Mouse (Mus musculus) bone marrow, adult 2 months (tissue): ENCODE data around the gene Arrb1. TPM values are rescaled to one million over a fixed set of nuclear protein-coding genes. Genes with fewer than 3 reads are reported as not detected.

Source experiments
- H3K27ac ChIP-seq: fragments of 200-500 bp; 2 replicates; pipeline ENCODE4 v1.5.1; 2012; ENCODE audit warnings: low read depth, mild to moderate bottlenecking, control low read depth, inconsistent platforms, low read length; ENCODE audit not compliant: control insufficient read depth, poor library complexity, insufficient read depth
- H3K4me1 ChIP-seq: fragments of 200-500 bp; 2 replicates; pipeline ENCODE4 v1.6.1; 2011; ENCODE audit warnings: low read length; ENCODE audit not compliant: control insufficient read depth, insufficient read depth
- H3K4me3 ChIP-seq: fragments of 200-500 bp; replicated peaks from 2 replicates; pipeline ENCODE3; 2011; ENCODE audit warnings: mild to moderate bottlenecking, low read depth, low read length, control low read depth; ENCODE audit not compliant: control insufficient read depth
- CTCF ChIP-seq: fragments of 200-500 bp; IDR thresholded peaks from 2 replicates; pipeline ENCODE4 v1.5.1; 2011; ENCODE audit warnings: low read length, control low read depth; ENCODE audit not compliant: control insufficient read depth, insufficient read depth
- POLR2A ChIP-seq: fragments of 200-500 bp; IDR thresholded peaks from 2 replicates; pipeline ENCODE4 v1.6.1; 2011; ENCODE audit warnings: low read depth, mild to moderate bottlenecking, control low read depth, low read length, borderline replicate concordance; ENCODE audit not compliant: control insufficient read depth
- WGBS: fragments of 180-500 bp; shearing (Covaris S2); methylation state at CpG from one replicate; pipeline ENCODE4 v1.1.7; 2018; 5-methylcytosine and 5-hydroxymethylcytosine counted together
- polyA plus RNA-seq: library from polyadenylated mRNA; stranded (reverse); fragments of >200 nt; gene quantifications from 2 replicates; pipeline ENCODE4 v1.2.4, GENCODE M21; 2011; ENCODE audit warnings: low replicate concordance; ENCODE audit not compliant: missing spikeins, insufficient read depth, insufficient read length

The Arrb1 gene
- polyA plus RNA-seq, 1 experiment: 89.7 TPM

- Histone ChIP-seq H3K4me1 (peaks cover 13% of the 10 kb centered on the region), H3K27ac (no peak overlapping the region), H3K4me3 (no peak overlapping the region)
- TF ChIP-seq CTCF: no peak
- TF ChIP-seq POLR2A: no peak
- WGBS: 71% methylated on average over 5 of the region's 5 CpGs
Measured at GRCm38 (mm10) chr7:99541204-99541603, 5.9 kb downstream of the Arrb1 start.

GRCm38 (mm10) chr7:99544272-99544671 is 9.0 kb downstream of the Arrb1 start:
- 36% methylated on average over 6 of the region's 6 CpGs for WGBS
- Histone ChIP-seq H3K4me1 (peaks cover 16% of the 10 kb centered on the region), H3K27ac (peak overlapping the region; percentile 94), H3K4me3 (no peak overlapping the region)
- no peak for TF ChIP-seq CTCF
- no peak for TF ChIP-seq POLR2A

- Histone ChIP-seq H3K4me1 (peaks cover 22% of the 10 kb centered on the region), H3K27ac (peak overlapping the region; percentile 94), H3K4me3 (peak overlapping the region; percentile 16)
- no peak for TF ChIP-seq CTCF
- TF ChIP-seq POLR2A: peak; percentile 40; the same call in 1 of the 2 replicates
- WGBS: 12% methylated on average over 10 of the region's 10 CpGs
Measured at GRCm38 (mm10) chr7:99545885-99546745, 10.8 kb downstream of the Arrb1 start.

GRCm38 (mm10) chr7:99547584-99548487 is 12.6 kb downstream of the Arrb1 start:
- WGBS: 65% methylated on average over 10 of the region's 11 CpGs
- Histone ChIP-seq H3K4me1 (peaks cover 22% of the 10 kb centered on the region), H3K27ac (no peak overlapping the region), H3K4me3 (no peak overlapping the region)
- TF ChIP-seq POLR2A (no peak), CTCF (no peak)

- H3K4me1 ChIP-seq: peaks cover 22% of the 10 kb centered on the region
- no peak overlapping the region for H3K4me3 ChIP-seq
- TF ChIP-seq POLR2A (0 out of 2 replicates have a peak, but pooled peaks have one; percentile 27), CTCF (no peak)
- WGBS: 38% methylated on average over 5 of the region's 5 CpGs
- H3K27ac ChIP-seq: peak overlapping the region; percentile 69
Measured at GRCm38 (mm10) chr7:99549668-99550067, 14.4 kb downstream of the Arrb1 start.

- H3K4me3 ChIP-seq: no peak overlapping the region
- WGBS: 96% methylated on average over 3 of the region's 3 CpGs
- H3K4me1 ChIP-seq: peaks cover 11% of the 10 kb centered on the region
- H3K27ac ChIP-seq: no peak overlapping the region
- no peak for TF ChIP-seq POLR2A
- no peak for TF ChIP-seq CTCF
Measured at GRCm38 (mm10) chr7:99551623-99552022, 16.4 kb downstream of the Arrb1 start.

GRCm38 (mm10) chr7:99553222-99553884 is 18.1 kb downstream of the Arrb1 start:
- 72% methylated on average over 9 of the region's 9 CpGs for WGBS

GRCm38 (mm10) chr7:99553885-99554269 is 18.6 kb downstream of the Arrb1 start:
- WGBS: 66% methylated on average over 4 of the region's 4 CpGs
- TF ChIP-seq POLR2A (no peak), CTCF (no peak)
- H3K4me3 ChIP-seq: no peak overlapping the region
- peaks cover 10% of the 10 kb centered on the region for H3K4me1 ChIP-seq
- H3K27ac ChIP-seq: no peak overlapping the region

More at GRCm38 (mm10) chr7:99553222-99553884, 18.1 kb downstream of the Arrb1 start:
- no peak for TF ChIP-seq POLR2A
- no peak for TF ChIP-seq CTCF
- Histone ChIP-seq H3K4me3 (no peak overlapping the region), H3K4me1 (peaks cover 11% of the 10 kb centered on the region), H3K27ac (no peak overlapping the region)

GRCm38 (mm10) chr7:99555862-99556261 is 20.6 kb downstream of the Arrb1 start:
- no peak for TF ChIP-seq POLR2A
- TF ChIP-seq CTCF: peak; percentile 90
- H3K4me1 ChIP-seq: no peaks in the 10 kb centered on the region; the same call in none of the 2 replicates
- WGBS: 26% methylated on average over 6 of the region's 6 CpGs
- H3K4me3 ChIP-seq: no peak overlapping the region
- no peak overlapping the region for H3K27ac ChIP-seq
